In genomic region chr11:116653709-116654221, GRCm38 (mm10) we compare ENCODE assay signal across 8 mouse cellular contexts. TPM values are rescaled to one million over a fixed set of nuclear protein-coding genes. Genes with fewer than 3 reads are reported as not detected.
DNase-seq lines count a peak whose midpoint lies in the region; ATAC-seq and TF ChIP-seq lines count a peak whose summit lies in the region.

No protein-coding gene starts in this region.

- TF ChIP-seq EP300 in liver, embryonic 14.5 days (IDR thresholded peaks at IDR 0.05; ENCODE audit: low read depth), result no peak

- no peak for TF ChIP-seq POLR2A in kidney, adult 2 months (IDR thresholded peaks at IDR 0.05; ENCODE audit: low read depth, low read length)

- ATAC-seq in embryonic facial prominence, embryonic 11.5 days (replicated peaks; ENCODE audit: insufficient number of reproducible peaks, low FRiP score, low TSS enrichment, low read depth), result no peak
- ATAC-seq in liver, embryonic 14.5 days (ENCODE audit: insufficient read depth), result no peak

- no peak overlapping the region for H3K27ac ChIP-seq in kidney, adult 2 months (ENCODE audit: insufficient read depth, low read depth, low read length)
- H3K27ac ChIP-seq in embryonic facial prominence, embryonic 11.5 days (replicated peaks; ENCODE audit: low read depth, low read length), result no peak overlapping the region
- H3K27ac ChIP-seq in hindbrain, embryonic 10.5 days, result peak overlapping the region; percentile 79
- no peak overlapping the region for H3K27ac ChIP-seq in liver, embryonic 14.5 days

- H3K36me3 ChIP-seq in kidney, adult 2 months (ENCODE audit: control insufficient read depth, insufficient read depth, low read length), result no peaks in the 10 kb centered on the region
- no peaks in the 10 kb centered on the region for H3K36me3 ChIP-seq in embryonic facial prominence, embryonic 11.5 days (replicated peaks; ENCODE audit: control insufficient read depth, insufficient read depth, low read depth, low read length)
- no peaks in the 10 kb centered on the region for H3K36me3 ChIP-seq in hindbrain, embryonic 10.5 days
- H3K36me3 ChIP-seq in liver, embryonic 14.5 days (replicated peaks; ENCODE audit: control insufficient read depth, insufficient read depth, low read depth), result no peaks in the 10 kb centered on the region

- peak overlapping the region; percentile 98 for H3K4me2 ChIP-seq in embryonic facial prominence, embryonic 11.5 days (ENCODE audit: low read depth, low read length)
- peak overlapping the region; percentile 58 for H3K4me2 ChIP-seq in liver, embryonic 14.5 days (ENCODE audit: low read depth)

- no peaks in the 10 kb centered on the region for H3K27me3 ChIP-seq in kidney, adult 2 months (replicated peaks; ENCODE audit: control insufficient read depth, insufficient read depth, low read length)
- H3K27me3 ChIP-seq in embryonic facial prominence, embryonic 11.5 days (ENCODE audit: control insufficient read depth, insufficient read depth, low read length), result peaks cover 18% of the 10 kb centered on the region
- peaks cover 80% of the 10 kb centered on the region for H3K27me3 ChIP-seq in hindbrain, embryonic 10.5 days (ENCODE audit: insufficient read depth, poor library complexity, severe bottlenecking)
- H3K27me3 ChIP-seq in liver, embryonic 14.5 days (ENCODE audit: control insufficient read depth, insufficient read depth, low read length), result peaks cover 35% of the 10 kb centered on the region

- H3K4me1 ChIP-seq in kidney, adult 2 months (ENCODE audit: control insufficient read depth, insufficient read depth, low read length), result no peaks in the 10 kb centered on the region
- peaks cover 5% of the 10 kb centered on the region for H3K4me1 ChIP-seq in embryonic facial prominence, embryonic 11.5 days (ENCODE audit: control insufficient read depth, insufficient read depth, low read length)
- peaks cover 67% of the 10 kb centered on the region for H3K4me1 ChIP-seq in hindbrain, embryonic 10.5 days (replicated peaks)
- peaks cover 0 to 5% of the 10 kb centered on the region in 2 experiments; a peak in 2 of 4 replicates for H3K4me1 ChIP-seq in liver, embryonic 14.5 days (replicated peaks; ENCODE audit: control insufficient read depth in 2 of 2, insufficient read depth in 2 of 2, low read length in 1 of 2)

- no peak for TF ChIP-seq CTCF in kidney, adult 2 months (conservative IDR thresholded peaks at IDR 0.05; ENCODE audit: insufficient read depth, insufficient read length, low read depth, low read length)
- no peak for TF ChIP-seq CTCF in liver, embryonic 14.5 days (IDR thresholded peaks at IDR 0.05; ENCODE audit: low read depth)

- peak overlapping the region; percentile 65 for H3K9ac ChIP-seq in embryonic facial prominence, embryonic 11.5 days (replicated peaks; ENCODE audit: low read length)
- no peak overlapping the region for H3K9ac ChIP-seq in liver, embryonic 14.5 days (replicated peaks)

- no peak for DNase-seq in kidney, adult 2 months
- no peak for DNase-seq in kidney, adult 18-20 months
- DNase-seq in R1 (ENCODE audit: low read depth, low spot score), result peak; percentile 38
- DNase-seq in embryonic facial prominence, embryonic 11.5 days (ENCODE audit: low spot score), result peak; percentile 59
- peak; percentile 53 for DNase-seq in hindbrain, embryonic 10.5 days (ENCODE audit: low spot score)
- DNase-seq in liver, embryonic 14.5 days (ENCODE audit: low read depth in 3 of 3, low spot score in 3 of 3), result no peak
- DNase-seq in retina, postnatal 1 day, result peak; percentile 69
- no peak for DNase-seq in natural killer cell, adult 2 months (ENCODE audit: low spot score in 2 of 2)

- no peaks in the 10 kb centered on the region for H3K9me3 ChIP-seq in embryonic facial prominence, embryonic 11.5 days (replicated peaks; ENCODE audit: control insufficient read depth, low read length)
- no peaks in the 10 kb centered on the region for H3K9me3 ChIP-seq in hindbrain, embryonic 10.5 days
- H3K9me3 ChIP-seq in liver, embryonic 14.5 days (ENCODE audit: control insufficient read depth, low read length), result no peaks in the 10 kb centered on the region

- H3K4me3 ChIP-seq in kidney, adult 2 months (ENCODE audit: insufficient read depth, low read depth, low read length), result peak overlapping the region; percentile 53
- peak overlapping the region; percentile 46 for H3K4me3 ChIP-seq in embryonic facial prominence, embryonic 11.5 days (ENCODE audit: low read depth, low read length)
- peak overlapping the region; percentile 65 for H3K4me3 ChIP-seq in hindbrain, embryonic 10.5 days
- H3K4me3 ChIP-seq in liver, embryonic 14.5 days (ENCODE audit: insufficient read depth in 1 of 2, low read depth in 2 of 2, low read length in 2 of 2), result peak overlapping the region in 1 of 2 experiments; percentile 37; a peak in 2 of 4 replicates

- WGBS in kidney, adult 2 months, result under 1% methylated on average over 47 of the region's 47 CpGs
- under 1% methylated on average over 46 of the region's 47 CpGs for WGBS in embryonic facial prominence, embryonic 11.5 days
- WGBS in hindbrain, embryonic 10.5 days, result under 1% methylated on average over 47 of the region's 47 CpGs
- WGBS in liver, embryonic 14.5 days (ENCODE audit: insufficient replicate concordance), result under 1% methylated on average over 47 of the region's 47 CpGs

RNA-seq across cellular contexts. Expression of gene Cygb, which starts 0.3 kb away (rescaled TPM):
- polyA plus RNA-seq in kidney, adult 2 months (2012; rRNA removed), result 16.2 and 21.0 TPM in 2 replicates
- polyA plus RNA-seq in embryonic facial prominence, embryonic 11.5 days (2014; fragmentation: Nextera tagmentation; extraction: Ambion mirVana), result 3.5 and 3.8 TPM in 2 replicates
- 3.5 and 3.8 TPM in 2 replicates for polyA plus RNA-seq in hindbrain, embryonic 10.5 days (2016; fragmentation: Nextera tagmentation; extraction: Ambion mirVana)
- 0.41 and 0.64 TPM in 2 replicates for polyA plus RNA-seq in liver, embryonic 14.5 days (2012; rRNA removed)
- polyA plus RNA-seq in liver, embryonic 14.5 days (2014; fragmentation: Nextera tagmentation; extraction: Ambion mirVana), result 0.44 and 0.81 TPM in 2 replicates

RNA-seq across cellular contexts. Expression of gene Prcd, which starts 0.4 kb away (rescaled TPM):
- 0.44 and 0.52 TPM in 2 replicates for polyA plus RNA-seq in kidney, adult 2 months (2012; rRNA removed)
- 0.43 and 0.77 TPM in 2 replicates for polyA plus RNA-seq in embryonic facial prominence, embryonic 11.5 days (2014; fragmentation: Nextera tagmentation; extraction: Ambion mirVana)
- 0.47 and 1.2 TPM in 2 replicates for polyA plus RNA-seq in hindbrain, embryonic 10.5 days (2016; fragmentation: Nextera tagmentation; extraction: Ambion mirVana)
- polyA plus RNA-seq in liver, embryonic 14.5 days (2012; rRNA removed), result 0.11 and 0.14 TPM in 2 replicates
- 0.19 and 0.20 TPM in 2 replicates for polyA plus RNA-seq in liver, embryonic 14.5 days (2014; fragmentation: Nextera tagmentation; extraction: Ambion mirVana)

RNA-seq across cellular contexts. Expression of gene Rhbdf2, which starts 26.9 kb away (rescaled TPM):
- 18.0 and 19.1 TPM in 2 replicates for polyA plus RNA-seq in kidney, adult 2 months (2012; rRNA removed)
- polyA plus RNA-seq in embryonic facial prominence, embryonic 11.5 days (2014; fragmentation: Nextera tagmentation; extraction: Ambion mirVana), result 2.8 and 3.1 TPM in 2 replicates
- 3.8 and 6.6 TPM in 2 replicates for polyA plus RNA-seq in hindbrain, embryonic 10.5 days (2016; fragmentation: Nextera tagmentation; extraction: Ambion mirVana)
- polyA plus RNA-seq in liver, embryonic 14.5 days (2012; rRNA removed), result 8.3 and 11.1 TPM in 2 replicates
- 3.8 and 5.2 TPM in 2 replicates for polyA plus RNA-seq in liver, embryonic 14.5 days (2014; fragmentation: Nextera tagmentation; extraction: Ambion mirVana)

Comparison
In these comparisons a context has a peak if more than half of its experiments do, and no peak if none do; other contexts are left out.
1. DNase-seq: peak in R1 (single experiment), embryonic facial prominence, embryonic 11.5 days (single experiment), hindbrain, embryonic 10.5 days (single experiment) and retina, postnatal 1 day (single experiment); none in kidney, adult 2 months (single experiment), kidney, adult 18-20 months (single experiment), liver, embryonic 14.5 days (0 of 3) and natural killer cell, adult 2 months (0 of 2).